Mouse (Mus musculus): ENCODE results near the gene Cops2.

GRCm38 (mm10) chr2:125788785-125789184 lies 70.2 kb downstream of the Cops2 start:
- TF ChIP-seq EP300 (optimal IDR thresholded peaks at IDR 0.05) = no peak
- no peak for TF ChIP-seq CTCF (IDR thresholded peaks at IDR 0.05; ENCODE audit: low read depth)

Data from stomach, postnatal 0 days (tissue).